8 mouse cellular contexts compared by ENCODE assay signal in the genomic region with DNA sequence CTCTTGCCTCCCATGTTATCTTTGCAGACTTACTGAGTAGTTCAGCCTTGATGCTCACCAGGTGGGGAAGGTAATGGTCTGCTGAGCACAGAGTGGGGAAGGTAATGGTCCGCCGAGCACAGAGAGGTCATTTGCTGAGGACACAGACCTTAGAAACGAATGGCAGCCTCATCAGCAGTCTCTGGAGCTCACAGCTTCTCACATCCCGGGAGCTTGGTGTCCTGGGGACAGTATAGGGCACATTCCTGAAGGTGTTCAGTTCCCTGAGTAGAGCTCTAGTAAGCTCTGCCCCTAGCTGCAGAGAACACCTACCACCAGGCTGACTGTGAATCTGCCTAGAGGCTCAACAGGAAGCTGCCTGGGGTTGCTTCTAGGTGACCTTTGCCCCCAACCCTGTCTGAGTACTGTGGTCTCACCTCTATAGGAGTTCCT. TPM values are rescaled to one million over a fixed set of nuclear protein-coding genes. Genes with fewer than 3 reads are reported as not detected.
DNase-seq lines count a peak whose midpoint lies in the region; ATAC-seq lines count a peak whose summit lies in the region.

No protein-coding gene starts in this region.

- no peak overlapping the region for H3K4me2 ChIP-seq in embryonic facial prominence, embryonic 14.5 days (ENCODE audit: low read depth, low read length)
- H3K4me2 ChIP-seq in intestine, embryonic 15.5 days (replicated peaks): no peak overlapping the region
- no peak overlapping the region for H3K4me2 ChIP-seq in limb, embryonic 15.5 days
- no peak overlapping the region for H3K4me2 ChIP-seq in heart, embryonic 12.5 days

- WGBS in embryonic facial prominence, embryonic 14.5 days: 53% methylated on average over 4 of the region's 4 CpGs
- 71% methylated on average over 4 of the region's 4 CpGs for WGBS in intestine, embryonic 15.5 days
- WGBS in limb, embryonic 15.5 days: 72% methylated on average over 4 of the region's 4 CpGs
- WGBS in heart, embryonic 12.5 days: 77% methylated on average over 4 of the region's 4 CpGs

- 0 out of 2 replicates have a peak overlapping the region, but pooled peaks have one; percentile 10 for H3K9ac ChIP-seq in embryonic facial prominence, embryonic 14.5 days (ENCODE audit: low read depth, low read length)
- no peak overlapping the region for H3K9ac ChIP-seq in intestine, embryonic 15.5 days
- no peak overlapping the region for H3K9ac ChIP-seq in limb, embryonic 15.5 days
- no peak overlapping the region for H3K9ac ChIP-seq in heart, embryonic 12.5 days

- H3K27me3 ChIP-seq in embryonic facial prominence, embryonic 14.5 days (replicated peaks; ENCODE audit: control insufficient read depth, insufficient read depth, low read length): no peaks in the 10 kb centered on the region
- no peaks in the 10 kb centered on the region for H3K27me3 ChIP-seq in intestine, embryonic 15.5 days (replicated peaks)
- no peaks in the 10 kb centered on the region for H3K27me3 ChIP-seq in limb, embryonic 15.5 days
- H3K27me3 ChIP-seq in heart, embryonic 12.5 days (replicated peaks): no peaks in the 10 kb centered on the region

- no peak overlapping the region for H3K4me3 ChIP-seq in embryonic facial prominence, embryonic 14.5 days (ENCODE audit: low read depth, low read length)
- H3K4me3 ChIP-seq in intestine, embryonic 15.5 days (replicated peaks): no peak overlapping the region
- H3K4me3 ChIP-seq in limb, embryonic 15.5 days: no peak overlapping the region
- H3K4me3 ChIP-seq in heart, embryonic 12.5 days: no peak overlapping the region

- H3K36me3 ChIP-seq in embryonic facial prominence, embryonic 14.5 days (ENCODE audit: control insufficient read depth, insufficient read depth, low read length): no peaks in the 10 kb centered on the region
- no peaks in the 10 kb centered on the region for H3K36me3 ChIP-seq in intestine, embryonic 15.5 days
- H3K36me3 ChIP-seq in limb, embryonic 15.5 days: peaks cover 5% of the 10 kb centered on the region; the same call in 1 of the 2 replicates
- peaks cover 24% of the 10 kb centered on the region; the same call in 1 of the 2 replicates for H3K36me3 ChIP-seq in heart, embryonic 12.5 days

- no peak for ATAC-seq in embryonic facial prominence, embryonic 14.5 days (ENCODE audit: low read depth)
- ATAC-seq in intestine, embryonic 15.5 days: peak; percentile 62
- no peak for ATAC-seq in limb, embryonic 15.5 days (ENCODE audit: insufficient number of reproducible peaks, low FRiP score, low TSS enrichment, low read depth)
- no peak for ATAC-seq in heart, embryonic 12.5 days (ENCODE audit: insufficient number of reproducible peaks, low FRiP score)

- no peaks in the 10 kb centered on the region for H3K9me3 ChIP-seq in embryonic facial prominence, embryonic 14.5 days (ENCODE audit: control insufficient read depth, low read length)
- no peaks in the 10 kb centered on the region for H3K9me3 ChIP-seq in intestine, embryonic 15.5 days
- no peaks in the 10 kb centered on the region for H3K9me3 ChIP-seq in limb, embryonic 15.5 days
- H3K9me3 ChIP-seq in heart, embryonic 12.5 days (replicated peaks): no peaks in the 10 kb centered on the region

- H3K4me1 ChIP-seq in embryonic facial prominence, embryonic 14.5 days (ENCODE audit: control insufficient read depth, insufficient read depth, low read length): no peaks in the 10 kb centered on the region
- H3K4me1 ChIP-seq in intestine, embryonic 15.5 days (replicated peaks): peaks cover 4% of the 10 kb centered on the region; the same call in 1 of the 2 replicates
- peaks cover 11% of the 10 kb centered on the region for H3K4me1 ChIP-seq in limb, embryonic 15.5 days
- H3K4me1 ChIP-seq in heart, embryonic 12.5 days (replicated peaks): peaks cover 22% of the 10 kb centered on the region; the same call in 1 of the 2 replicates

- peak overlapping the region; percentile 74 for H3K27ac ChIP-seq in embryonic facial prominence, embryonic 14.5 days (replicated peaks; ENCODE audit: low read depth, low read length)
- 0 out of 2 replicates have a peak overlapping the region, but pooled peaks have one; percentile 17 for H3K27ac ChIP-seq in intestine, embryonic 15.5 days
- peak overlapping the region; percentile 85 for H3K27ac ChIP-seq in limb, embryonic 15.5 days
- H3K27ac ChIP-seq in heart, embryonic 12.5 days (ENCODE audit: poor library complexity, severe bottlenecking): no peak overlapping the region

- peak; percentile 17 for DNase-seq in ZHBTc4 (ENCODE audit: low read depth, low spot score)
- DNase-seq in embryonic facial prominence, embryonic 14.5 days (ENCODE audit: low spot score): no peak
- no peak for DNase-seq in testis, postnatal 14 days (ENCODE audit: low spot score)
- no peak for DNase-seq in heart, adult 8-10 months (ENCODE audit: low spot score)
- DNase-seq in left cerebral cortex, postnatal 4 days: no peak

- intact Hi-C loops in left cerebral cortex, postnatal 4 days (cut with DNase I): no loop called here

RNA-seq across cellular contexts. Expression of a gene that starts 11.9 kb away (rescaled TPM):
- polyA plus RNA-seq in embryonic facial prominence, embryonic 14.5 days (2014; fragmentation: Nextera tagmentation; extraction: Ambion mirVana): 31.2 and 33.9 TPM in 2 replicates
- 11.6 and 12.4 TPM in 2 replicates for polyA plus RNA-seq in intestine, embryonic 15.5 days (2015; fragmentation: Nextera tagmentation; extraction: Ambion mirVana)
- polyA plus RNA-seq in limb, embryonic 15.5 days (2015; fragmentation: Nextera tagmentation; extraction: Ambion mirVana): 28.2 and 28.3 TPM in 2 replicates
- 80.5 and 81.6 TPM in 2 replicates for polyA plus RNA-seq in heart, embryonic 12.5 days (2016; fragmentation: Nextera tagmentation; extraction: Ambion mirVana)
- 1 to 10 TPM; 2.2 to 4.2 (median 2.9) TPM for total RNA-seq in heart, adult 8-10 months (2022)
- 10 to 100 TPM; 10.5 to 14.1 TPM for total RNA-seq in left cerebral cortex, postnatal 4 days (2021)

RNA-seq across cellular contexts. Expression of a gene that starts 12.4 kb away (rescaled TPM):
- 61.2 and 66.4 TPM in 2 replicates for polyA plus RNA-seq in embryonic facial prominence, embryonic 14.5 days (2014; fragmentation: Nextera tagmentation; extraction: Ambion mirVana)
- polyA plus RNA-seq in intestine, embryonic 15.5 days (2015; fragmentation: Nextera tagmentation; extraction: Ambion mirVana): 80.8 and 85.4 TPM in 2 replicates
- polyA plus RNA-seq in limb, embryonic 15.5 days (2015; fragmentation: Nextera tagmentation; extraction: Ambion mirVana): 72.4 and 73.9 TPM in 2 replicates
- 59.8 and 63.4 TPM in 2 replicates for polyA plus RNA-seq in heart, embryonic 12.5 days (2016; fragmentation: Nextera tagmentation; extraction: Ambion mirVana)
- 10 to 100 TPM; 27.1 to 36.7 (median 34.4) TPM for total RNA-seq in heart, adult 8-10 months (2022)
- 10 to 100 TPM; 54.0 to 59.8 TPM for total RNA-seq in left cerebral cortex, postnatal 4 days (2021)
